Mouse (Mus musculus): ENCODE data around the gene Syce2. TPM values are rescaled to one million over a fixed set of nuclear protein-coding genes. Genes with fewer than 3 reads are reported as not detected.

Syce2 gene
- total RNA-seq, 1 experiment from 2014 or later = 2.9 TPM

Other genes starting within 250 kb of the Syce2 start
- 92.1 to 198 TPM (median 119 TPM) in 3 replicates for gene Ier2, start 209.3 kb upstream of the Syce2 start, total RNA-seq (2017)
- 40.1 to 46.6 TPM (median 44.7 TPM) in 3 replicates for gene Trmt1, start 185.8 kb upstream of the Syce2 start, total RNA-seq (2017)
- gene Nacc1, start 184.2 kb upstream of the Syce2 start, total RNA-seq (2017) = 29.0 to 50.5 TPM (median 36.3 TPM) in 3 replicates
- gene Lyl1, start 170.7 kb upstream of the Syce2 start, total RNA-seq (2017) = 41.7 to 46.2 TPM (median 45.0 TPM) in 3 replicates
- 6.4 to 8.9 TPM (median 8.2 TPM) in 3 replicates for gene G430095P16Rik, start 149.1 kb upstream of the Syce2 start, total RNA-seq (2017)
- 8.1 to 16.7 TPM (median 9.9 TPM) in 3 replicates for gene Nfix, start 71.8 kb upstream of the Syce2 start, total RNA-seq (2017)
- 3.6 to 4.0 TPM (median 3.8 TPM) in 3 replicates for gene Dand5, start 49.3 kb upstream of the Syce2 start, total RNA-seq (2017)
- gene Gadd45gip1, start 40.6 kb upstream of the Syce2 start, total RNA-seq (2017) = 10.0 to 12.8 TPM (median 11.2 TPM) in 3 replicates
- gene Rad23a, start 31.4 kb upstream of the Syce2 start, total RNA-seq (2017) = 31.6 to 37.2 TPM (median 34.2 TPM) in 3 replicates
- gene Calr, start 25.2 kb upstream of the Syce2 start, total RNA-seq (2017) = 1,036 to 1,300 TPM (median 1,079 TPM) in 3 replicates
- 32.5 to 56.1 TPM (median 35.3 TPM) in 3 replicates for gene Farsa, start 15.1 kb upstream of the Syce2 start, total RNA-seq (2017)
- 16.8 to 25.3 TPM (median 18.7 TPM) in 3 replicates for gene Gcdh, start 21.8 kb downstream of the Syce2 start, total RNA-seq (2017)
- not detected in 3 replicates for gene Klf1, start 29.8 kb downstream of the Syce2 start, total RNA-seq (2017)
- 24.4 to 37.4 TPM (median 29.6 TPM) in 3 replicates for gene Dnase2a, start 36.4 kb downstream of the Syce2 start, total RNA-seq (2017)
- 0.11 TPM in 1 of 3 replicates, not detected in the others for gene Mast1, start 65.2 kb downstream of the Syce2 start, total RNA-seq (2017)
- not detected in 3 replicates for gene Rtbdn, start 74.9 kb downstream of the Syce2 start, total RNA-seq (2017)
- gene Gm49661, start 97.3 kb downstream of the Syce2 start, total RNA-seq (2017) = not detected in 3 replicates
- 153 to 207 TPM (median 196 TPM) in 3 replicates for gene Prdx2, start 97.5 kb downstream of the Syce2 start, total RNA-seq (2017)
- gene Rnaseh2a, start 97.7 kb downstream of the Syce2 start, total RNA-seq (2017) = 43.9 to 58.8 TPM (median 58.1 TPM) in 3 replicates
- 405 to 735 TPM (median 444 TPM) in 3 replicates for gene Junb, start 106.6 kb downstream of the Syce2 start, total RNA-seq (2017)
- 4.2 to 8.7 TPM (median 4.5 TPM) in 3 replicates for gene Hook2, start 118.5 kb downstream of the Syce2 start, total RNA-seq (2017)
- gene Best2, start 142.4 kb downstream of the Syce2 start, total RNA-seq (2017) = not detected in 3 replicates
- 24.0 to 47.3 TPM (median 36.2 TPM) in 3 replicates for gene Asna1, start 153.2 kb downstream of the Syce2 start, total RNA-seq (2017)
- 260 to 294 TPM (median 276 TPM) in 3 replicates for gene Trir, start 154.7 kb downstream of the Syce2 start, total RNA-seq (2017)
- 12.0 to 27.9 TPM (median 18.3 TPM) in 3 replicates for gene Tnpo2, start 164.8 kb downstream of the Syce2 start, total RNA-seq (2017)
- gene Fbxw9, start 187.9 kb downstream of the Syce2 start, total RNA-seq (2017) = 2.6 to 3.6 TPM (median 3.0 TPM) in 3 replicates
- not detected in 3 replicates for gene Gm5741, start 195.9 kb downstream of the Syce2 start, total RNA-seq (2017)
- gene Dhps, start 199.6 kb downstream of the Syce2 start, total RNA-seq (2017) = 35.9 to 75.4 TPM (median 50.0 TPM) in 3 replicates
- gene Wdr83os, start 208.6 kb downstream of the Syce2 start, total RNA-seq (2017) = 22.4 to 29.9 TPM (median 24.3 TPM) in 3 replicates
- gene Wdr83, start 209.2 kb downstream of the Syce2 start, total RNA-seq (2017) = 8.9 to 13.6 TPM (median 13.4 TPM) in 3 replicates
- gene Man2b1, start 211.2 kb downstream of the Syce2 start, total RNA-seq (2017) = 116 to 188 TPM (median 183 TPM) in 3 replicates